Mouse (Mus musculus) spleen, adult 2 months (tissue): ENCODE data around the gene Tvp23a.

Experiments
- CTCF ChIP-seq: fragments of 200-500 bp; IDR thresholded peaks from 2 replicates; pipeline ENCODE4 v1.5.1; 2011; ENCODE audit warnings: mild to moderate bottlenecking, inconsistent platforms; ENCODE audit not compliant: insufficient read depth, insufficient read length, insufficient replicate concordance; ENCODE audit errors: extremely low read depth
- POLR2A ChIP-seq: fragments of 200-500 bp; IDR thresholded peaks from 2 replicates; pipeline ENCODE4 v1.6.1; 2011; ENCODE audit warnings: low read depth, low read length, inconsistent platforms

- no peak for TF ChIP-seq POLR2A
- no peak for TF ChIP-seq CTCF
Observed at GRCm38 (mm10) chr16:10446573-10447263, 444 bp downstream of the Tvp23a start.
